Mouse (Mus musculus): ENCODE results near the gene Olfr1150-ps1.

The Olfr1150-ps1 gene

DNA sequence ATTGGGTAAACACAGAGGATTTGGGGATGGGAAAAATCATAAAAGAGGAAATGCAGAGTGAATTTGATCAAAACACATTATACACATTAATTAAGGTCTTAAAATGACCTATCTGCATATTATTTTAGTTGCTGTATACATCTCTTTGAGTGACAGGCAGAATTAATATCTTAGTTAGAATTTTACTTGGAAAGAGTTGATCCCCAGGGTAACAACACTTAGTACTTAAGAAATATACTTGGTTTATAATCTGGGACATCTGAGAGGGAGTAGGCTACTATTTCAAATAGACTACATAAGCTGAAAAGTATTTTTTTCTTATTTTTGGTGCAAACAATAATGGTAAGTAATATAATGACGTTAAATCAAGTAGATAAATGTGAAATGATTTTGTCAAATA is at the start of gene Olfr1150-ps1:
Olfr1150-ps1 (plus strand) TSS at position 301 of the 400 bp plus-strand sequence.
- no peak for DNase-seq (ENCODE audit: low read depth, low spot score)

DNA sequence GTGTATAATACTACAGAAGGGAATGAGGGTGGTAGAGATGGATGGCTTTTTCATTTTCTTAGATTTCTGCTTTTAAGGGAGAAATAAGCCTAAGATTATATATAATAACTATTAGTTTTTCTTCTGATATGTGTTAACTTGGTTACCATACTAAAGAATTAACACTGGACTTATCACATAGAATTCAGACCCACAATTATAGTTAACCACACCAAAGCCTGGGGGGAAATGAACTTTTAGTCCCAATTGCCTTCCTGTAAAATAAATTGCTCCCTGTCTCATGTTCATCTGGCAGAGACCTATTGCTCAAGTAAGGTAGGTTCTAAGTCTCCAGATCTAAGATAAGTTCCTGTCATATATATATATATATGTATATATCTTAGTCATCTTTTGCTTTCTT is 43.5 kb upstream of the Olfr1150-ps1 start, which contains the start of gene Olfr1143:
Olfr1143 (plus strand) TSS at position 301 of the 400 bp plus-strand sequence.
- DNase-seq (ENCODE audit: low read depth, low spot score), result no peak

DNA sequence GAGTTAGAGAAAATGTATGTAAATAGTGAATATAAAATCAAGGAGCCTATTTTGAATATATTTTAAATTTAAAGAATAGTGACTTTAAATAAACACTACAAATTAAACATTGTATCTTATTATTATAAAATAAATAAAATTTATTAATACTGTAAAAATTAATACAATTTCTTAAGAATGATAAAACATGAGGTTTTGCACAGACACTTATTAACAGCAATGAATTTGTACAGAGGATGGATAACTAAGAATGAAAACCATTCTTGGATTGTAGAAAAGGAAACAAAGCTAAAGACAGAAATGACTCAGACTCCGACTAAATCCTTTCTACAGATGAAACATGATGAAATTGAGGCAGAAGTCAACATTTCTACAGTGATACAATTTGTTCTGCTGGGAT is 34.3 kb upstream of the Olfr1150-ps1 start, which contains the start of gene Olfr1145:
Olfr1145 (plus strand) TSS at position 301 of the 400 bp plus-strand sequence.
- DNase-seq (ENCODE audit: low read depth, low spot score), result no peak

DNA sequence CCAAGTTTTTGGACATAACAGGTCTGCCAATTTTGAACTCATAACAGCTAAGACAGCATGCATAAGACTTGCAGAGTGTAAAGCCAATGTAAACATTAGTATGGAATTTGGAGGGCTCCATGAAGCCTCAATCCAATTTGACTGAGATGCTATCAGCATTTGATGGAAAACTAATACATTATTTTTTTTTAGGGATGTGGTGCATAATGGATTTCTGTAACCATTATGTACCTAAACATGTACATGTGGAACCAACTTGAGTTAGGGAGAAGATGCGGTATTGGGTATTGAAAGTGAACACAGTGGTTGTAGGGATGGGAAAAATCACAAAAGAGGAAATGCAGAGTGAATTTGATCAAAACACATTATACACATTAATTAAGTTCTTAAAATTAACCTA is 13.6 kb upstream of the Olfr1150-ps1 start, which contains the start of gene Olfr1148:
Olfr1148 (plus strand) TSS at position 301 of the 400 bp plus-strand sequence.
- DNase-seq (ENCODE audit: low read depth, low spot score), result no peak

DNA sequence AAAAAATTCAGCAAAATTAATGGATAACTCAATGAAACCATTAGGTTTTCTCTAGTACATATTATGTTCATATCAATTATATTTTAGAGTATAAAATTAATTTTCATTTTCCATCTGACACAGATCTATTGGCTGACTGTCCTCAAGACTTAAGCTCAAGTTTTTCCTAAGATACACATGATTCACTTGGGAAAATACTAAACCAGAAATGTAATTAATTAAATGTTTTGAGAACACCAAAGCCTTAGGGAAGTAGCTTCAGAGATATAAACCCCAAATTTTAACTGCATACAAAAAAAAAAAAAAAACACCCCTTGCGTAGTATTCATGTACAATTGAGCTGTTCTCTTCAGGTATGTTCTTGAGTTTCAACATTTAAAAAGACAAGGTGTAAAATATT is 11.8 kb downstream of the Olfr1150-ps1 start, which contains the start of gene Olfr1151:
Olfr1151 (plus strand) TSS at position 301 of the 400 bp plus-strand sequence.
- no peak for DNase-seq (ENCODE audit: low read depth, low spot score)

- DNase-seq (ENCODE audit: low read depth, low spot score), result no peak
These were observed 22.4 kb downstream of the Olfr1150-ps1 start, which contains the start of gene Olfr1152 for GRCm38 (mm10) chr2:87866192-87866591. Gene Olfr1152 (plus strand): TSS chr2:87866492.

GRCm38 (mm10) chr2:87894662-87895061 is 50.9 kb downstream of the Olfr1150-ps1 start, which contains the start of gene Olfr1153:
Gene Olfr1153 (plus strand): TSS chr2:87894962.
- no peak for DNase-seq (ENCODE audit: low read depth, low spot score)
